Mouse (Mus musculus): ENCODE results near the gene Tsga10ip. TPM values are rescaled to one million over a fixed set of nuclear protein-coding genes. Genes with fewer than 3 reads are reported as not detected.

The Tsga10ip gene
- polyA plus RNA-seq, 1 experiment from 2014 or later, result 0.15 TPM

DNA sequence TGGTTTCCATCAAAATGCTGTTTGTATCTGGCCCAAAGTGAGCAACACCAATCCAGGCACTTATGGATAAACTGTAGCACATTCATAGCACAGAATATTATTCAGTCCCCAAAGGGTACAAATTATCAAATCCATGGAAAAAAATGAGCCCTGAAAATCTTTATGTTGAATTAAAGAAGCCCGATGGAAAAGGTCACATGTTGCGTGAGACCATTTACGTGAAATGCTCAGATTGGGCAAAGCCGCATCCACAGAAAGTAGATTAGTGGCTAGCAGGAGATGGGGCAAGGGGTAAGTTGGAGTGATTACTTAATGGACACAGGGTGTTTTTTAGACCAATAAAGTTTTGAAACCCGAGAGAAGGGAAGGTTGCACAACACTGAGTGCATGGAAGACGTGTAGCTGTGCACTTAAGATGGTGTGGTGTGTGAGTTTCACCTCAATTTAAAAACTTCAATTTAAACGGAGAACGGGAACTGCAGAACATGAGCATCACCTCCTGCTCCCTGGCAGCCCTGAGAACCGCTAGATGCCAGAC lies 42.1 kb upstream of the Tsga10ip start:
- H3K27me3 ChIP-seq (ENCODE audit: control insufficient read depth, insufficient read depth, low read length), result peaks cover 27% of the 10 kb centered on the region
- no peak overlapping the region for H3K9ac ChIP-seq (replicated peaks; ENCODE audit: low read length)

GRCm38 (mm10) chr19:5433951-5434350 lies 31.6 kb upstream of the Tsga10ip start:
- 66% methylated on average over 7 of the region's 7 CpGs for WGBS
- Histone ChIP-seq H3K27me3 (ENCODE audit: control insufficient read depth, insufficient read depth, low read length) (no peaks in the 10 kb centered on the region), H3K4me1 (ENCODE audit: control insufficient read depth, insufficient read depth, low read length) (peaks cover 4% of the 10 kb centered on the region; the same call in 1 of the 2 replicates), H3K9ac (replicated peaks; ENCODE audit: low read length) (no peak overlapping the region; the same call in 1 of the 2 replicates), H3K4me3 (ENCODE audit: low read depth, low read length) (no peak overlapping the region; the same call in 1 of the 2 replicates), H3K4me2 (ENCODE audit: low read depth, low read length) (peak overlapping the region; percentile 64; the same call in 1 of the 2 replicates), H3K9me3 (replicated peaks; ENCODE audit: control insufficient read depth, low read length) (no peaks in the 10 kb centered on the region), H3K27ac (replicated peaks; ENCODE audit: low read depth, low read length) (no peak overlapping the region), H3K36me3 (replicated peaks; ENCODE audit: control insufficient read depth, insufficient read depth, low read depth, low read length) (no peaks in the 10 kb centered on the region)
- no peak for DNase-seq (ENCODE audit: low spot score)
- no peak for ATAC-seq (replicated peaks; ENCODE audit: insufficient number of reproducible peaks, low FRiP score, low TSS enrichment, low read depth)

More for the DNA sequence above, 42.1 kb upstream of the Tsga10ip start:
- WGBS, result 66% methylated on average over 9 of the region's 9 CpGs
- peaks cover 8% of the 10 kb centered on the region for H3K4me1 ChIP-seq (ENCODE audit: control insufficient read depth, insufficient read depth, low read length)
- no peak overlapping the region for H3K4me3 ChIP-seq (ENCODE audit: low read depth, low read length)
- no peaks in the 10 kb centered on the region for H3K36me3 ChIP-seq (replicated peaks; ENCODE audit: control insufficient read depth, insufficient read depth, low read depth, low read length)
- no peak for DNase-seq (ENCODE audit: low spot score)
- no peak overlapping the region for H3K4me2 ChIP-seq (ENCODE audit: low read depth, low read length)
- H3K27ac ChIP-seq (replicated peaks; ENCODE audit: low read depth, low read length), result no peak overlapping the region
- H3K9me3 ChIP-seq (replicated peaks; ENCODE audit: control insufficient read depth, low read length), result 0 out of 2 replicates have a peak, but pooled peaks cover 3% of the 10 kb centered on the region
- ATAC-seq (replicated peaks; ENCODE audit: insufficient number of reproducible peaks, low FRiP score, low TSS enrichment, low read depth), result no peak

- H3K4me3 ChIP-seq (ENCODE audit: low read depth, low read length), result peak overlapping the region; percentile 17
- WGBS, result 6% methylated on average over 16 of the region's 16 CpGs
- H3K9me3 ChIP-seq (replicated peaks; ENCODE audit: control insufficient read depth, low read length), result no peaks in the 10 kb centered on the region
- H3K4me2 ChIP-seq (ENCODE audit: low read depth, low read length), result peak overlapping the region; percentile 64
- no peak overlapping the region for H3K27ac ChIP-seq (replicated peaks; ENCODE audit: low read depth, low read length)
- H3K36me3 ChIP-seq (replicated peaks; ENCODE audit: control insufficient read depth, insufficient read depth, low read depth, low read length), result no peaks in the 10 kb centered on the region
- peak; percentile 68 for DNase-seq (ENCODE audit: low spot score)
- H3K4me1 ChIP-seq (ENCODE audit: control insufficient read depth, insufficient read depth, low read length), result peaks cover 4% of the 10 kb centered on the region; the same call in 1 of the 2 replicates
- H3K9ac ChIP-seq (replicated peaks; ENCODE audit: low read length), result peak overlapping the region; percentile 51
- ATAC-seq (replicated peaks; ENCODE audit: insufficient number of reproducible peaks, low FRiP score, low TSS enrichment, low read depth), result peak; percentile 63
- H3K27me3 ChIP-seq (ENCODE audit: control insufficient read depth, insufficient read depth, low read length), result no peaks in the 10 kb centered on the region
These were observed 30.9 kb upstream of the Tsga10ip start for GRCm38 (mm10) chr19:5432992-5433852.

- H3K27me3 ChIP-seq (ENCODE audit: control insufficient read depth, insufficient read depth, low read length), result no peaks in the 10 kb centered on the region
- no peak overlapping the region for H3K9ac ChIP-seq (replicated peaks; ENCODE audit: low read length)
- no peak for DNase-seq (ENCODE audit: low spot score)
- 81% methylated on average over 4 of the region's 4 CpGs for WGBS
- no peaks in the 10 kb centered on the region for H3K9me3 ChIP-seq (replicated peaks; ENCODE audit: control insufficient read depth, low read length)
- H3K4me2 ChIP-seq (ENCODE audit: low read depth, low read length), result no peak overlapping the region
- H3K4me1 ChIP-seq (ENCODE audit: control insufficient read depth, insufficient read depth, low read length), result peaks cover 4% of the 10 kb centered on the region; the same call in 1 of the 2 replicates
- no peak for ATAC-seq (replicated peaks; ENCODE audit: insufficient number of reproducible peaks, low FRiP score, low TSS enrichment, low read depth)
- no peak overlapping the region for H3K27ac ChIP-seq (replicated peaks; ENCODE audit: low read depth, low read length)
- no peaks in the 10 kb centered on the region for H3K36me3 ChIP-seq (replicated peaks; ENCODE audit: control insufficient read depth, insufficient read depth, low read depth, low read length)
- no peak overlapping the region for H3K4me3 ChIP-seq (ENCODE audit: low read depth, low read length)
These were observed 29.7 kb upstream of the Tsga10ip start for GRCm38 (mm10) chr19:5431911-5432464.

GRCm38 (mm10) chr19:5430408-5430807 lies 28.1 kb upstream of the Tsga10ip start:
- DNase-seq (ENCODE audit: low spot score) (no peak), ATAC-seq (replicated peaks; ENCODE audit: insufficient number of reproducible peaks, low FRiP score, low TSS enrichment, low read depth) (no peak)
- peaks cover 3% of the 10 kb centered on the region; the same call in 1 of the 2 replicates for H3K36me3 ChIP-seq (replicated peaks; ENCODE audit: control insufficient read depth, insufficient read depth, low read depth, low read length)
- H3K4me2 ChIP-seq (ENCODE audit: low read depth, low read length), result no peak overlapping the region
- WGBS, result 86% methylated on average over 1 of the region's 1 CpGs
- no peaks in the 10 kb centered on the region for H3K27me3 ChIP-seq (ENCODE audit: control insufficient read depth, insufficient read depth, low read length)
- no peak overlapping the region for H3K27ac ChIP-seq (replicated peaks; ENCODE audit: low read depth, low read length)
- H3K9me3 ChIP-seq (replicated peaks; ENCODE audit: control insufficient read depth, low read length), result no peaks in the 10 kb centered on the region
- H3K4me3 ChIP-seq (ENCODE audit: low read depth, low read length), result no peak overlapping the region
- H3K9ac ChIP-seq (replicated peaks; ENCODE audit: low read length), result no peak overlapping the region
- H3K4me1 ChIP-seq (ENCODE audit: control insufficient read depth, insufficient read depth, low read length), result peaks cover 10% of the 10 kb centered on the region; the same call in 1 of the 2 replicates

DNA sequence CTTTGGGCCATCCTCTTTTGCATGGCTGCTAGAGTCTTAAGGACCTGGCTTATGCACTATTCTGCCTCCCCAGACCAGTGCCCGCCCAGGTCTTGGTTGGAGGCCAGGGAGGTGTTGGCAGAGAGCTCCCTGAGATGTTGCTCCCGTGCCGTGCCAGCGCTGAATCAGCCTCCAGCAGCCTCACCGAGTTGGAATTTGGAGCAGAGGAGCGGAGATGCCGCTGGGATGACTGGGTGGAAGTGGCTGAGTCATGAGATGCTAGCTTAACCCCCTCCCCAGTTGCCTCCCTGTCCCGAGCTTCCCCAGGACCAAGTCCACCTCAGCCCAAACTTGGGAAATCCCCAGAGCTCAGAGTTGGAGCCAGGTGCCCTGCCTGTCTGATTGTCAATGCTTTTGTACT lies 27.5 kb upstream of the Tsga10ip start:
- no peak overlapping the region for H3K27ac ChIP-seq (replicated peaks; ENCODE audit: low read depth, low read length)
- H3K4me3 ChIP-seq (ENCODE audit: low read depth, low read length), result no peak overlapping the region
- peaks cover 3% of the 10 kb centered on the region; the same call in 1 of the 2 replicates for H3K36me3 ChIP-seq (replicated peaks; ENCODE audit: control insufficient read depth, insufficient read depth, low read depth, low read length)
- WGBS, result 80% methylated on average over 8 of the region's 8 CpGs
- no peaks in the 10 kb centered on the region for H3K27me3 ChIP-seq (ENCODE audit: control insufficient read depth, insufficient read depth, low read length)
- H3K9me3 ChIP-seq (replicated peaks; ENCODE audit: control insufficient read depth, low read length), result no peaks in the 10 kb centered on the region
- ATAC-seq (replicated peaks; ENCODE audit: insufficient number of reproducible peaks, low FRiP score, low TSS enrichment, low read depth) (no peak), DNase-seq (ENCODE audit: low spot score) (no peak)
- peaks cover 10% of the 10 kb centered on the region; the same call in 1 of the 2 replicates for H3K4me1 ChIP-seq (ENCODE audit: control insufficient read depth, insufficient read depth, low read length)
- H3K9ac ChIP-seq (replicated peaks; ENCODE audit: low read length), result no peak overlapping the region
- H3K4me2 ChIP-seq (ENCODE audit: low read depth, low read length), result no peak overlapping the region

DNA sequence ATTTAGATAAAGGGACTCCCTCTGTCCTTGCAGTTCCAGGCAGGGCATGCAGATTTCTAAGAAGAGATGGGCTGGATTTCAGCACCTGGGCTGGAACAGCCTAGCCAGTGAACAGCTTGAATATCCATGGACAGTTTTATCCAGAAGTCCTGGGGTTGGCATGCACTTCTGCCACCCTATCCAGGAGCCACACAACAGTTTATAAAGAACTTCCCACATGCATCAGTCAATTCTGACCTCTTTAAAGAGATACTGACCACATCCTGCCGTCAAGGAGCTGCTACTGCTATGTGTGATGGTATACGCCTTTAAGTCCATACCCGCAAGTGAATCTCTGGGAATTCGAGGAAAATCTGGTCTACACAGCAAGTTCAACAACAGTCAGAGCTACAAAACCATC lies 26.9 kb upstream of the Tsga10ip start:
- H3K9me3 ChIP-seq (replicated peaks; ENCODE audit: control insufficient read depth, low read length), result no peaks in the 10 kb centered on the region
- no peak overlapping the region for H3K4me2 ChIP-seq (ENCODE audit: low read depth, low read length)
- H3K9ac ChIP-seq (replicated peaks; ENCODE audit: low read length), result no peak overlapping the region
- H3K36me3 ChIP-seq (replicated peaks; ENCODE audit: control insufficient read depth, insufficient read depth, low read depth, low read length), result peaks cover 3% of the 10 kb centered on the region; the same call in 1 of the 2 replicates
- H3K4me1 ChIP-seq (ENCODE audit: control insufficient read depth, insufficient read depth, low read length), result peaks cover 10% of the 10 kb centered on the region; the same call in 1 of the 2 replicates
- no peak overlapping the region for H3K4me3 ChIP-seq (ENCODE audit: low read depth, low read length)
- H3K27ac ChIP-seq (replicated peaks; ENCODE audit: low read depth, low read length), result no peak overlapping the region
- WGBS, result 89% methylated on average over 4 of the region's 4 CpGs
- DNase-seq (ENCODE audit: low spot score) (no peak), ATAC-seq (replicated peaks; ENCODE audit: insufficient number of reproducible peaks, low FRiP score, low TSS enrichment, low read depth) (no peak)
- no peaks in the 10 kb centered on the region for H3K27me3 ChIP-seq (ENCODE audit: control insufficient read depth, insufficient read depth, low read length)
